Mouse (Mus musculus) liver, embryonic 13.5 days (tissue): ENCODE measurements around the gene Thbd. TPM values are rescaled to one million over a fixed set of nuclear protein-coding genes. Genes with fewer than 3 reads are reported as not detected.
A peak's percentile ranks its signal among the peaks of the same experiment; 100 is the strongest.

ENCODE experiments used
- ATAC-seq: fragments of 200-750 bp; cut with Nextera tagmentation; 2 replicates; pipeline ENCODE4 v1.8.0; 2017; ENCODE audit warnings: low read depth, mild to moderate bottlenecking, moderate number of reproducible peaks, moderate library complexity
- DNase-seq: peaks from one replicate; pipeline ENCODE4 v3.0.0; 2022
- H3K27ac ChIP-seq: fragments of 300-500 bp; sonication (generic); 2 replicates; pipeline ENCODE4 v1.5.1; 2015; ENCODE audit warnings: moderate library complexity, mild to moderate bottlenecking, inconsistent platforms
- H3K27me3 ChIP-seq: fragments of 300-500 bp; sonication (generic); 2 replicates; pipeline ENCODE4 v1.6.1; 2015; ENCODE audit warnings: mild to moderate bottlenecking, inconsistent platforms
- H3K36me3 ChIP-seq: fragments of 300-500 bp; sonication (generic); 2 replicates; pipeline ENCODE4 v1.6.1; 2015; ENCODE audit warnings: mild to moderate bottlenecking, inconsistent platforms
- H3K4me1 ChIP-seq: fragments of 300-500 bp; sonication (generic); replicated peaks from 2 replicates; pipeline ENCODE4 v1.6.1; 2015; ENCODE audit warnings: inconsistent platforms
- H3K4me2 ChIP-seq: fragments of 300-500 bp; sonication (generic); 2 replicates; pipeline ENCODE4 v1.6.1; 2015; ENCODE audit warnings: inconsistent platforms, mild to moderate bottlenecking, moderate library complexity
- H3K4me3 ChIP-seq: fragments of 300-500 bp; sonication (generic); replicated peaks from 2 replicates; pipeline ENCODE4 v1.5.1; 2015; ENCODE audit warnings: mild to moderate bottlenecking, inconsistent platforms
- H3K9ac ChIP-seq: fragments of 300-500 bp; sonication (generic); 2 replicates; pipeline ENCODE4 v1.6.1; 2015; ENCODE audit warnings: mild to moderate bottlenecking, inconsistent platforms
- H3K9me3 ChIP-seq: fragments of 300-500 bp; sonication (generic); replicated peaks from 2 replicates; pipeline ENCODE4 v1.6.1; 2016; ENCODE audit warnings: inconsistent platforms
- WGBS: fragments of 180-500 bp; shearing (Covaris S2); methylation state at CpG from one replicate; pipeline ENCODE4 v1.1.7; 2015; ENCODE audit not compliant: insufficient replicate concordance; 5-methylcytosine and 5-hydroxymethylcytosine counted together
- polyA plus RNA-seq: library from polyadenylated mRNA; unstranded; fragments of >200 nt; fragmentation: Nextera tagmentation; extraction: Ambion mirVana; gene quantifications from 2 replicates; pipeline ENCODE4 v1.2.1, GENCODE M21; 2015

Gene Thbd
- polyA plus RNA-seq, 1 experiment from 2014 or later = 1.3 TPM

DNA sequence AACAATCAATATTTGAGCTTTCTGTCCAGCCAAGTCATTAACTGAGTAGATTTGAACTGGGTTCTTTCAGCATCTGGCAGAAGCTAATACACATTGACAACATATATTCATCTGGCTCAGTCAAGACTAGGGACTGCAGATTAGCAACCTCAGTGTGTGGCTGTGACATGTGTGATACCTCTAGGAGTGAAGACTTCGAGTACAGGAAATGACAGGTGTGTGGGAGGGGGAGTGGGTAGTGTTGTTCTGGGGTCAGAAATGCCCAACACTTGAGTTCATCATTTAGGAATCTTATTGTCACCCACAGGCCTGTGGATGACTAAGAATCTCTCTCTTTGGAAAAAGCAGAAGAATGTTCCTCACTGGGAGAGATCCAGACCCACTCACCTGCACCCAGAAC, 13.1 kb upstream of the Thbd start:
- H3K4me1 ChIP-seq = no peaks in the 10 kb centered on the region

DNA sequence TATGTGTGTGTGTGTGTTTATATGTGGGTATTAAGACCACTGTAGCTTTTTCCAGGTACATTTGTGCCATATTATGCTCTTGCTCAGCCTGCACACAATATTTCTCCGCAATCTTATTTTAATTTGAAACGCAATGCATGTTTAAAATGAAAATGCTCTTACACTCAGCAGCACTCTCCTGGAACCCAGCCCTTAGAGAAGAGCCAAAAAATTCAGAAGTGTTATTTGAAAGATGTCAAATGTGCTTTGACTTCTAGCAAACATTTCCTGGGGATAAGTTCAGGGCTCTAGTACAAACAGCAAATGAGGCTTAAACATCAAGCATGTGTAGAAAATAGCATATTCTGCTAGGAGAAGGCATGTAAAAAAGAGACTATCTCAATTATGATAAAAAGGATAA, 11.8 kb upstream of the Thbd start:
- H3K9me3 ChIP-seq = no peaks in the 10 kb centered on the region

More for the DNA sequence above, 13.1 kb upstream of the Thbd start:
- no peak overlapping the region for H3K9ac ChIP-seq
- DNase-seq (no peak), ATAC-seq (no peak)
- no peak overlapping the region for H3K27ac ChIP-seq
- H3K4me2 ChIP-seq = no peak overlapping the region
- no peak overlapping the region for H3K4me3 ChIP-seq
- H3K9me3 ChIP-seq = no peaks in the 10 kb centered on the region
- H3K27me3 ChIP-seq = no peaks in the 10 kb centered on the region
- 25% methylated on average over 1 of the region's 1 CpGs for WGBS
- no peaks in the 10 kb centered on the region for H3K36me3 ChIP-seq

DNA sequence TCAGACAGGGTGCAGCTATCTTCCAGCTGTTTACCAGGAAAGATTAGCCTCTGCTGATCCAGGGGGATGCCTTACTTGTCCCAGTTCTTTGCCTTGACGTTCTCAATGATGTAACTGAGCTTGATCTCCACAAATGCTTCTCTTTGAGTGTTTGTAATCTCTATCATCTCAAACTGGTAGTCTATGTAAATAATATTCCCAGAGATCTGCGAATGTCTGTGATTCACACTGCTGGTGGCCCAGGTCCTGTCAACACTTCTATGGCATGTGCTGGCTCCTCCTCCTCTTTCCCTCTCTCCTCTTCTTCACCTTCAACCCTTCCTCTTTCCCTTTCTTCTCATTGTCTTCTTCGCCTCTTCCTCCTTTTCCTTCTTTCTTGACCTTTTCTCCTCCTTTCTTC, 11.2 kb upstream of the Thbd start:
- 53% methylated on average over 3 of the region's 3 CpGs for WGBS
- ATAC-seq (no peak), DNase-seq (no peak)
- H3K27ac ChIP-seq = no peak overlapping the region
- no peak overlapping the region for H3K9ac ChIP-seq
- H3K4me2 ChIP-seq = no peak overlapping the region
- H3K27me3 ChIP-seq = no peaks in the 10 kb centered on the region
- H3K9me3 ChIP-seq = no peaks in the 10 kb centered on the region
- H3K36me3 ChIP-seq = no peaks in the 10 kb centered on the region
- H3K4me1 ChIP-seq = no peaks in the 10 kb centered on the region
- no peak overlapping the region for H3K4me3 ChIP-seq

More for the DNA sequence above, 11.8 kb upstream of the Thbd start:
- H3K27me3 ChIP-seq = no peaks in the 10 kb centered on the region
- no peak overlapping the region for H3K4me2 ChIP-seq
- H3K4me3 ChIP-seq = no peak overlapping the region
- no peak overlapping the region for H3K9ac ChIP-seq
- no peaks in the 10 kb centered on the region for H3K36me3 ChIP-seq
- no peaks in the 10 kb centered on the region for H3K4me1 ChIP-seq
- DNase-seq = no peak
- ATAC-seq = no peak
- H3K27ac ChIP-seq = no peak overlapping the region
- WGBS = 68% methylated on average over 2 of the region's 2 CpGs

DNA sequence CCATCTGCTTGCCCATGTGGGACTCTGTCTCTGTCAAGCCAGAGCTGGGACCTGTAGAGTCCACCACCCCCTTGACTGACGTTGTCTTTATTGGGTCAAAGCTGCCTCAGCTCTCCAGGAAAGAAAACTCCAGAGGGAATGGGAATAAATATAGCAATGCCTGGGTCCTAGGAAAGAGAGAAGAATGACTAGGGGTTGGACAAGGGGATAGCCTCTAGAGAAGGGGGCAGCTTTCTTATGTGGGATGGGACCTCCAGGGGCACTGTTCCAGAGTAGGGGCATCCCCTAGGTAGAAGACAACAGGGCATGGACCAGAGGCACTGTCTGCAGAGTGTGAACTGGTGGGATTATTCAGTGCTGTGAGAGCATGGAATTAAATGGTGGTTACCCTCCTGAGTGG, 1.8 kb upstream of the Thbd start:
- no peak for ATAC-seq
- no peaks in the 10 kb centered on the region for H3K9me3 ChIP-seq
- DNase-seq = no peak
- no peak overlapping the region for H3K27ac ChIP-seq
- H3K9ac ChIP-seq = no peak overlapping the region
- H3K4me2 ChIP-seq = no peak overlapping the region
- peaks cover 23% of the 10 kb centered on the region for H3K4me1 ChIP-seq
- no peak overlapping the region for H3K4me3 ChIP-seq
- H3K36me3 ChIP-seq = no peaks in the 10 kb centered on the region
- peaks cover 39% of the 10 kb centered on the region for H3K27me3 ChIP-seq
- 58% methylated on average over 1 of the region's 1 CpGs for WGBS

DNA sequence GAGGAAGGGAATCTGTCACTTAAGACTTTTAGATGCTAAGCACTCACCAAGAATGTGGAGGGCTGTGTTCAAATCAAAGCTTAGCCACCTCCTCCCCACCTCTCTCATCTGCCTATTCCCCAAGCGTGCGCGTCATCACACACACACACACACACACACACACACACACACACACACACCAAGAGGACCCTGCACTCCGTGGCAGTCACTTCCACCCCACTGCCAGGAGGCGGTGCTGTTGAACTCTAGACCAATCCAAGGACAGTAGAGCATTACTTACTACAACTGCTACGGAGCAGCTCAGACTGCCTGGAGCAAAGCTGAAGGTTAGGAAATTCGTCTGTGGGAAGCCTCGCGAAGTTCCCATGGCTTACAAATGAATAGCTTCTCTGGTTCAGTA, 1.2 kb upstream of the Thbd start:
- 0 out of 2 replicates have a peak overlapping the region, but pooled peaks have one; percentile 64 for H3K4me2 ChIP-seq
- peak; percentile 20 for DNase-seq
- ATAC-seq = peak; percentile 65
- H3K9me3 ChIP-seq = no peaks in the 10 kb centered on the region
- 11% methylated on average over 9 of the region's 9 CpGs for WGBS
- H3K4me3 ChIP-seq = no peak overlapping the region
- H3K27me3 ChIP-seq = peaks cover 39% of the 10 kb centered on the region
- H3K9ac ChIP-seq = no peak overlapping the region
- H3K27ac ChIP-seq = no peak overlapping the region
- peaks cover 23% of the 10 kb centered on the region for H3K4me1 ChIP-seq
- H3K36me3 ChIP-seq = no peaks in the 10 kb centered on the region

DNA sequence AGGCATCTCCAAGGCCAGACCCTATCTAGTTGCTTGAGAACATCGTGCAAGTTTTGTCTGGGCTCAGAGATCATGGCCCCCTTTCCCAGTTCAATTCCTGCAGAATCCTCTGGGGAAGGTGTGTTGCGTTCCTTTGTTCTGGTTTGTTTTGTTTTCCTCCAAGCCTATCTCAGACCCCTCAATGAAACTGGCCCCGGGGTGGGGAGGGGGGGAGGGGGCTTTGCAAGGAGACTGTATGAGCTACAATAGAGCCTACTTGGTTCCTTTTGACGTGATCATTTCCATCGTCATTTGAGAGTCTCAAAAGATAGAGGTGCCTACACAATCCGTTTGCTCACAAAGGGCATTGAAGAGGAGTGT, 753 bp upstream of the Thbd start:
- H3K9ac ChIP-seq = no peak overlapping the region
- ATAC-seq (no peak), DNase-seq (no peak)
- H3K36me3 ChIP-seq = no peaks in the 10 kb centered on the region
- H3K4me1 ChIP-seq = peaks cover 23% of the 10 kb centered on the region
- no peaks in the 10 kb centered on the region for H3K9me3 ChIP-seq
- peaks cover 39% of the 10 kb centered on the region for H3K27me3 ChIP-seq
- no peak overlapping the region for H3K27ac ChIP-seq
- peak overlapping the region; percentile 64 for H3K4me2 ChIP-seq
- WGBS = 9% methylated on average over 6 of the region's 6 CpGs
- H3K4me3 ChIP-seq = no peak overlapping the region

DNA sequence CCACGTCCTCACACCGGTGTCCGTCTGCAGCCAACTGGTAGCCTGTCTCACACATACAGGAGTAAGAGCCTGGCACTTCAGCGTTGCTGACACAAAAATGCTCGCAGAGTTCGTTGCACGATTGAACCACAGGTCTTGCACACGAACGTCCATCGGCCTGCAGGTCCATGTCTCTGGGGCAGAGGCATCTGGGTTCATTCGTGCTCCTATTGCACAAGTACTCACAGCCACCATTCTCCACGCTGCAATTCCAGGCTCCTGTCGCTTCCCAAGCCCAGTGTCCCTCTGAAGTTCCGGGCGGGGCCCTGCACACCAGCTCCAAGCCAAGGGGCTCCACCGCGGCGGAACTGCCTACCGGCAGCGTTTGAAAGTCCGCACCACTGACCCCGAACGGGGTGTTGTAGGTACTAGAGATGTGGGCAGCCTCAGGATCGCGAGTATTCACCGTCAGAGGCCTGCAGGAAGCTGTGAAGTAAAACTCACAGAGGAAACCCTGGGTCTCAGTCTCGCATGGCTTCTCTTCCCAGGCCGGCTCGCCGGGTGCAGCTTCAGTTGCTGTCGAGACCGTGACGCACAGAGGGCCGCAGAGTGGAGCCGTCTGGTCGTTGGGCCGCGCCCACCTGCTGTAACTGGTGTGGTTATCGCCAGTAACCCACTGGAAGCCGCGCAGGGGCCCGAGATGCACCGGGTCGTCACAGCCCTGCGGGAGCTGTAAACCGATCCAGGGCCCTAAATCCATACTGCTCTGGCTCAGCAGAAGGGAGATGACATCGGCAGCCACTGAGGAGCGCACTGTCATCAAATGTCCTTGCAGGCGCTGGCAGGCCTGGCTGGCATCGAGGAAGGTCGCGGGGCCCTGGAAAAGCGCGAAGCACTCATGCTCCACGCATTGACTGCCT, 768 bp downstream of the Thbd start:
- no peak overlapping the region for H3K27ac ChIP-seq
- H3K9ac ChIP-seq = peak overlapping the region; percentile 22; the same call in 1 of the 2 replicates
- DNase-seq = no peak

DNA sequence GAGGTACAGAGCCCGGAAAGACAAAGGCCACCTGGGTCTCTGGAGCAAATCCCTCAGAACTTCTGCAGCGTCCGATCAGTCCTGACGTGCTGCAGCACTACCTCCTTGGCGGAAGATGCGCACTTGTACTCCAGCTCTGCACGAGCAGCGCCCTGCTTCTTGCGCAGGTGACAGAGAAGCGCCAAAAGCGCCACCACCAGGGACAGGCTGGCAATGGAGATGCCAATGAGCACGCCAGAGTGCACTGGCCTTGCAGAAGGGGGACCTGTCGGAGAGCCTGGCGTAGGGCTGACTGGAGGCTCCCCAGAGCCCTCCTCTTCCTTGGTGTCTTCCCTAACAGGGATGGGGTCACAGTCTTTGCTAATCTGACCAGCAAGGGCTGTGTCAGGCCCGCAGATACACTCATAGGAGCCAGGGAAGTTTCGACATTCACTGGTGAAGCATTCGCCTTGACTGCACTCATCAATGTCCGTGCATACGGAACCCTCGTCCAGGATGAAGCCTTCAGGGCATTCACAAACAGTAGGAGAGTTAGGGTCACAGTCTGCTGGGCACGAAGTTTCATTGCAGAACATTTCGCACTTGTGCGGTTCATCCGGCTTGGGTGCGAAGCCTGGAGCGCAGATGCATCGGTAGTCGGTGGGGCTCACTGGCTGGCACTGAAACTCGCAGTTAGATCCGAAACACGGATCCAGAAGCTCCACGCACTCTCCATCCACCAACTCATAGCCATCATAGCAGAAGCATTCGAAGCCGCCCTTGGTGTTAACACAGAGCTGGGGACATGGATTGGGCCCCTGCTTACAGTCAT, 1.6 kb downstream of the Thbd start:
- Histone ChIP-seq H3K9me3 (no peaks in the 10 kb centered on the region), H3K4me1 (peaks cover 23% of the 10 kb centered on the region), H3K36me3 (no peaks in the 10 kb centered on the region), H3K4me3 (peak overlapping the region; percentile 51), H3K27me3 (peaks cover 39% of the 10 kb centered on the region), H3K9ac (no peak overlapping the region), H3K27ac (no peak overlapping the region), H3K4me2 (peak overlapping the region; percentile 64)
- ATAC-seq (no peak), DNase-seq (no peak)
- WGBS = 15% methylated on average over 34 of the region's 34 CpGs

More for the DNA sequence above, 768 bp downstream of the Thbd start:
- Histone ChIP-seq H3K27me3 (peaks cover 39% of the 10 kb centered on the region), H3K36me3 (no peaks in the 10 kb centered on the region), H3K4me3 (peak overlapping the region; percentile 51), H3K9me3 (no peaks in the 10 kb centered on the region), H3K4me2 (peak overlapping the region; percentile 64), H3K4me1 (peaks cover 23% of the 10 kb centered on the region)
- 3% methylated on average over 55 of the region's 55 CpGs for WGBS
- ATAC-seq = peak; percentile 18

DNA sequence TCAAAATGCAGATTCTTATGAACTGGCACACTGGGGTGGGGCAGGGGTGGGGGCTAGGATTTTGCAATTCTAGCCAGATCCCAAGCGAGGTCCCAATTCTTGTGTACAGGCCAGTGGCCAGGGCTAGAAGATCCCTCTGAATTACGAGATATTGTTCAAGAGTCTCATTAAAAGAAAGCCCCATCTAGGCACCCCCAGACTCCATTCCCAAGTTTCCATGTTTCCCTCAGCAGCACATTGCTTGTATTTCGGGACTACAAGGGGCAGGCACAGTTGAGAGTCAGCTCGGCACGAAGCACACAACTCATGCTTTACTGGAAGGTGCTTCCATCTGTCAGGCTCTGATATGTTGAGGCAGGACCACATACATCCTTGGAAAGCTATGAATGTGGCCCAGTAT, 3.1 kb downstream of the Thbd start:
- Histone ChIP-seq H3K4me1 (peaks cover 23% of the 10 kb centered on the region), H3K4me2 (no peak overlapping the region), H3K9me3 (no peaks in the 10 kb centered on the region), H3K27ac (no peak overlapping the region), H3K4me3 (no peak overlapping the region), H3K9ac (no peak overlapping the region), H3K27me3 (peaks cover 39% of the 10 kb centered on the region), H3K36me3 (no peaks in the 10 kb centered on the region)
- ATAC-seq = no peak
- DNase-seq = no peak
- 52% methylated on average over 5 of the region's 5 CpGs for WGBS

DNA sequence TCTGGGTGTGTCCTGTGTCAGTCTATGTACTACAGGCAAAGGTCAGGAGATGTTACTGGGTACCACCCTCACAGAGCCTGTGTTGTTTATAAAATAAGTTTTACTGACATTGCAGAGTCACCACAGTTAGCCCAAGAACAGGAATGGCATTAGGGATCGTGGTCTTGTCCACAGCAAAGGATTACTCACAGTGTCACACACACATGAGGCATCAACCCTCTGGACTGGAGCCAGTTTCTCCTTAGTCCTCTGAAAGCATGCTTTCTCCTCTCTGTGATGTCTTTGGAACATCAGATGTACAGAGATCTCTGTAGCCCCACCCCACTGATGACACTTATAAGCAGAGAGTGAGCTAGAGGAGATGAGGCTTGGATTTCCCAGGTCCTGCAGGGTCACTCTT, 5.8 kb downstream of the Thbd start:
- H3K27ac ChIP-seq = no peak overlapping the region
- DNase-seq (no peak), ATAC-seq (no peak)
- H3K4me1 ChIP-seq = peaks cover 6% of the 10 kb centered on the region
- no peak overlapping the region for H3K4me3 ChIP-seq
- 53% methylated on average over 1 of the region's 1 CpGs for WGBS
- H3K36me3 ChIP-seq = no peaks in the 10 kb centered on the region
- H3K9ac ChIP-seq = no peak overlapping the region
- no peak overlapping the region for H3K4me2 ChIP-seq
- no peaks in the 10 kb centered on the region for H3K9me3 ChIP-seq
- peaks cover 27% of the 10 kb centered on the region for H3K27me3 ChIP-seq

DNA sequence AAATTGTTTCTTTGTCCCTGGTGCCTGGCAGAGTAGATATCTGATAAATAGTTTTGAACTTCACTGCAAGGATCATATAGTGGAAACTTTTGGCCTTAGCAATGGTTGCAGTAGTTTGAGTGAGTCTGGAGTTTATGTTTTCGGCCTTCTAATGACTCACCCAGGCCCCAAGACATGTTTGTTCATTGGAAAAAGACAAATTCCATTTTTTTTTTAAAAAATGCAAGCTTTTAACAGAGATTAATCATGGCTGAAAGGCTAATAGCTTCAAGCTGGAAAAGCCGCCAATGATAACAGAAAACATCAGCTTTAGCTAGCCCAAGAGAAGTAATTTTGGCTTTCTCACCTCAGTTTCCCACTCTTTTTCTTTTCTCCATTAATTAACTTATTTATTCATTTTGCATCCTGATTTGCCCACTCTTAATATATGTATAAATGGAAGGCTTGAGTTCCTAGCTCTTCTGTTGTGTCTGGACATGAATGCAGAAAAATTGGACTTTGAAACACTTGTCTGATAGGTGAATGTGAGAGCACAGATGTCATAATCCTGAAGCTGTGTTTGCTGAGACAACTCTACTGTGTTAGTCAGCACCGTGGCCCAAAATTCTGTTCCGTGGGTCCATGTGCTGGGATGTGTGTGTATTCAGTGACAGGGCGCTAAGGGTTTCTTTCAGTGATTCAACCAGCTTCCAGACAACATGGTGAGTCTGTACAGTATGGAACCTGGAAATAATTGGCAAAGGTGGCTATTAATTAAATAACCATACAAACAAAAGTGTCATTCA, 8.9 kb downstream of the Thbd start:
- Histone ChIP-seq H3K27ac (no peak overlapping the region), H3K27me3 (peaks cover 34% of the 10 kb centered on the region), H3K4me3 (no peak overlapping the region), H3K9me3 (no peaks in the 10 kb centered on the region), H3K36me3 (no peaks in the 10 kb centered on the region), H3K4me2 (no peak overlapping the region), H3K9ac (no peak overlapping the region), H3K4me1 (0 out of 2 replicates have a peak, but pooled peaks cover 3% of the 10 kb centered on the region)
- 72% methylated on average over 5 of the region's 5 CpGs for WGBS
- ATAC-seq (no peak), DNase-seq (no peak)
